Mouse (Mus musculus): ENCODE results near the gene Cdc42bpg.
A peak's percentile ranks its signal among the peaks of the same experiment; 100 is the strongest.

Gene Cdc42bpg

GRCm38 (mm10) chr19:6333761-6334595, 27.7 kb downstream of the Cdc42bpg start:
- no peak for DNase-seq

GRCm38 (mm10) chr19:6334673-6335457, 28.6 kb downstream of the Cdc42bpg start, which contains the start of gene Men1:
TSS of gene Men1 (plus strand) at chr19:6334979.
- DNase-seq: peak; percentile 95 to 98

DNA sequence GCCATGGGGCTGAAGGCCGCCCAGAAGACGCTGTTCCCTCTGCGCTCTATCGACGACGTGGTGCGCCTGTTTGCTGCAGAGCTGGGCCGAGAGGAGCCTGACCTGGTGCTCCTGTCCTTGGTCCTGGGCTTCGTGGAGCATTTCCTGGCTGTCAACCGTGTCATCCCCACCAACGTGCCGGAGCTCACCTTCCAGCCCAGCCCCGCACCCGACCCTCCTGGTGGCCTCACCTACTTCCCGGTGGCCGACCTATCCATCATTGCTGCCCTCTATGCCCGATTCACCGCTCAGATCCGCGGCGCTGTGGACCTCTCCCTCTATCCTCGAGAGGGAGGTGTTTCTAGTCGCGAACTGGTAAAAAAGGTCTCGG, 29.2 kb downstream of the Cdc42bpg start:
- DNase-seq: peak in 1 of 2 experiments; percentile 56

- DNase-seq: no peak
Measured at GRCm38 (mm10) chr19:6336920-6337319, 30.7 kb downstream of the Cdc42bpg start.

- DNase-seq: no peak
Measured at GRCm38 (mm10) chr19:6338171-6338570, 31.9 kb downstream of the Cdc42bpg start.

DNA sequence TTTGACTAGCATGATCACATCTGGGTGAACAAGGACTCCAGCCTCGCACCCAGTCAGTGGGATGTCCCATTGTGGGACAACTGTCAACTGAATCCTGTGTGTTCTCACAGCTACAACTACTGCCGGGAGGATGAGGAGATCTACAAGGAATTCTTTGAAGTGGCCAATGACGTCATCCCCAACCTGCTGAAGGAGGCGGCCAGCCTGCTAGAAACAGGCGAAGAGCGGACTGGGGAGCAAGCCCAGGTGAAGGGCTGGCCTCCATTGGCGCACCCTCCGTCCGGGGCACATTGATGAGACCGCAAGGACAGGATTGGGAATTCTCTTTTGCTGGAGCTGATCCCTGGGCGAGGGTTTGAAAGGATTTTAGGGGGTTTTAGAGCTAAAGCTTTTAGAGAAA, 32.5 kb downstream of the Cdc42bpg start:
- no peak for DNase-seq

DNA sequence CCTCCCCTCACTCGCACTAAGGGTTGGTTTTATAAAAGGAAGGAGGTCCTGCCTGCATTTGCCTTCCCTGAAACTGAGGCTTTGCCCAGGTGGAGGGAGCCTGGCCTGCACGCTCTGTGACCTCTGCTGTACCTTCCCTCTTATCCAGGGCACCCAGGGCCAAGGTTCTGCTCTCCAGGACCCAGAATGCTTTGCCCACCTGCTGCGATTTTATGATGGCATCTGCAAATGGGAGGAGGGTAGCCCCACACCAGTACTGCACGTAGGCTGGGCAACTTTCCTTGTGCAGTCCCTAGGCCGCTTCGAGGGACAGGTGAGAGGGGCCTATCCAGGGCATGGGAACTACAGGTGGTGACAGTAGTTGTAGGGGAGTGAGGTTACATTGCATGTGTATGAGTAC, 32.9 kb downstream of the Cdc42bpg start:
- DNase-seq: no peak

DNA sequence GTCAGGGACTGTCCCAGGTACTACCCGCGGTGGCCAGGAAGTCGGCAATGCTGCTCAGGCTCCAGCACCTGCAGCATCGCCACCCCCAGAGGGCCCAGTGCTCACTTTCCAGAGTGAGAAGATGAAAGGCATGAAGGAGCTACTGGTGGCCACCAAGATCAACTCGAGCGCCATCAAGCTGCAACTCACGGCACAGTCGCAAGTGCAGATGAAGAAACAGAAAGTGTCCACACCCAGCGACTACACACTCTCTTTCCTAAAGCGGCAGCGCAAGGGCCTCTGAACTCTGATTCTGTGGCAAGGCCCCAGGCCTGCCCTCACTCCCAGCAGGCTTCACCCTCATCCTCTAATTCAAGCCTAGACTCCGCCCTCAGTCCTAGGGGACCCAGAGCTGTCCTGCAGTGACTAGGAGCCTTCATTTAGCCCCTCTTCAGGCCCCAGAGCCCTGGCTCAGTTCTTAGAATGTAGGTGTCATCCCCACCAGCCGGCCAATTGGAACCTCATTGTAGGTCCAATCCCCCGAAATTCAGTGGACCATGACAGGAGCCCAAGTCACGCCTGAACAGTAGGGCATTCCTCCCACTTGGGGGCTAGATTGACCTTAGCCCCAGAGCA, 33.7 kb downstream of the Cdc42bpg start:
- peak; percentile 82 to 87 for DNase-seq

GRCm38 (mm10) chr19:6340524-6341452, 34.5 kb downstream of the Cdc42bpg start, which contains the start of gene Map4k2:
TSS of gene Map4k2 (plus strand) at chr19:6341135.
- peak; percentile 91 to 97 for DNase-seq

DNA sequence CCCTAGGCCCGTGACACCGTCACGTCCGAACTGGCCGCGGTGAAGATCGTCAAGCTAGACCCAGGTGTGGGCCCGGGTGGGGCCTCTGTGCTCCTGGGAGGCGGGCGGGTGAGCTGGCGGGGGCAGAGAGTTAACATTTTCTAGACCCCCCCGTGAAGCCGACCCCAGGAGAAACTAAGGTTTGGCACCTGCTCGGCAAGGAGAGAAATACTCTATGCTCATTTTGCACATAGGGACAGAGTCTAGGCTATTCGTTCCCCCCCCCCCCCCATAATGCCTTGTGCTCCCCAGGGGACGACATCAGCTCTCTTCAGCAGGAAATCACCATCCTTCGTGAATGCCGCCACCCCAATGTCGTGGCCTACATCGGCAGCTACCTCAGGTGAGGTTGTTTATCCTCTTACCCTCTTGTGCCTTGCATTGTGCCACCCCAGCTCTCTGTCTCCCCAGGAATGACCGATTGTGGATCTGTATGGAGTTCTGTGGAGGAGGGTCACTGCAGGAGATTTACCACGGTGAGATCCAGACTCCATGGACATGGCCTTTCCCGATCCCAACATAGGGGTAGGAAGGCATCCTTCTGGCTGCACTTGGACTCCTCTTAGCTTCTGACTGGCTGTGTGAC, 35.3 kb downstream of the Cdc42bpg start:
- DNase-seq: no peak

GRCm38 (mm10) chr19:6342276-6342933, 36.1 kb downstream of the Cdc42bpg start:
- peak in 1 of 2 experiments; percentile 30 for DNase-seq

DNA sequence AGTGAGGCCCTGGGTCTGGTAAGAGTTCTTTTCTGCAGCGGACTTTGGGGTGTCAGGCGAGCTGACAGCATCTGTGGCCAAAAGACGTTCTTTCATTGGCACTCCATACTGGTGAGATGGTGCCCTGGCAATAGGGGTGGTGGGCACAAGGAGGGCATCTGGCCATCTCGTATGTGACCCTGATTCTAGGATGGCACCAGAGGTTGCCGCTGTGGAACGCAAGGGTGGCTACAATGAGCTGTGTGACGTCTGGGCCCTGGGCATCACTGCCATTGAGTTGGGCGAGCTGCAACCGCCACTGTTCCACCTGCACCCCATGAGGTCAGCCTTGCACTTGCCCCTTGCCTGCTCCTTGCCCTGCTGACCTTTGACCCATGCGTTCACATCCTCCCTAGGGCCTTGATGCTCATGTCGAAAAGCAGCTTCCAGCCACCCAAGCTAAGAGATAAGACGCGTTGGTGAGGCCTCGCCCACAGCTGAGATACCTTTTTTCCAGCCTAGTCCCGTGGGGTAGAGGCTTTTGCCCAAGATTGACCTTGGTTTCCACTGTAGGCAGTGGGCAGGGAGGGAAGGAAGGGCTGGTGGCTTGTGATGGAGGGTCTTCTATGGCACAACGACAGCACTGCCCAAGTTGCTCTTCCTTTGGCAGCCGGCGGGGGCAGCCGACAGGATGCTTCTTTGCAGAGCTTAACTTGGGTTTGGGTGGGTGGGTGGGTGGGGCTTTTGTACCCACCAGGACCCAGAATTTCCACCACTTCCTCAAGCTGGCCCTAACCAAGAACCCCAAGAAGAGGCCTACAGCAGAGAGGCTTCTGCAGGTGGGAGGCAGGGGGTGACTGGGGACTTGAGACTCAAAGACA, 37.0 kb downstream of the Cdc42bpg start:
- peak in 1 of 2 experiments; percentile 22 for DNase-seq

DNA sequence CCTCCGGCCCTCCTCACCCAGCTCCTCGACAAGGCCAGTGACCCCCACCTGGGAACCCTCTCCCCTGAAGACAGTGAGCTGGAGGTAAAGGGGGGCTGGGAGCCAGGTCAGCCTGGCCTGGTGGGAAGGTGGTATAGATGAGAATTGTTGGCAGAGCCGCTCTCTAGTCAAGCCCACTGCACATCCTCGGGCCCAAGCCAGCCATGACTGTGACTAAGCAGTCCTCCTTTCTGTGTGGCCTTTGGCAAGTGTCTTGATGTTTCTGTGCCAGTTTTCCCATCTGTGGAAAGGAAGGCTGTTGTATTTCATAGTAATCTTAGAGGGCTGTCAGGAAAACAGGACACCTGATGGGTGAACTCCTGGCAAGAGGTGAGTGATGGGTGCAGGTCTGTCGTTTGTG, 37.7 kb downstream of the Cdc42bpg start:
- no peak for DNase-seq

- DNase-seq: no peak
Measured at GRCm38 (mm10) chr19:6346023-6346422, 39.8 kb downstream of the Cdc42bpg start.

GRCm38 (mm10) chr19:6346661-6347060, 40.4 kb downstream of the Cdc42bpg start:
- DNase-seq: no peak

DNA sequence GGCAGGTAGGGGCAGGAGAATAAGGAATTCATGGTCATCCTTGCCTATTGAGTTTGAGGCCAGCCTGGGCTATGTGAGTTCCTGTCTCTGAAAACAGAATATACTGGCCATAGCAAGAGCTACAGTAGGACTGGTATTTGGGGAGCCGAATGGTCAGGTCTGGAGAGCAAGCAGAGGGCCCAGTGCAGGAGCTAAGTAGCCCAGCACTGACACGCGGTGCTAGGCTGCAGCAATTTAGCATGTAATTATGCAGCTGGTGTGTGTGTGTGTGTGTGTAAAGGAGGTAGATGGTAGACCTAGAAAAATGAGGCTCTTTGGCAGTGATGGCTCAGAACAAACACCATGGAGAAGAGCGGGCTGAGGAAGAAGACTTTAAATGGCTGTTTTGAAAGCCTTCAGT, 41.4 kb downstream of the Cdc42bpg start:
- DNase-seq: no peak

GRCm38 (mm10) chr19:6348717-6349116, 42.5 kb downstream of the Cdc42bpg start:
- DNase-seq: no peak

GRCm38 (mm10) chr19:6349215-6349983, 43.1 kb downstream of the Cdc42bpg start:
- DNase-seq: peak; percentile 55 to 64

GRCm38 (mm10) chr19:6351431-6352106, 45.3 kb downstream of the Cdc42bpg start:
- no peak for DNase-seq

Data from kidney, postnatal 36 days (tissue).